Mouse (Mus musculus): ENCODE measurements at regions not wholly inside any gene's neighbourhood (a gene's known extent, or its start where the extent isn't known, plus 50 kb on each side); places are given as distances from the start of the nearest gene placed in this dataset.
A peak's percentile ranks its signal among the peaks of the same experiment; 100 is the strongest.
"Not testable (repeated sequence)": the region's sequence is repeated elsewhere in the genome, so short reads cannot be mapped to it uniquely, and the experiment has no call there.

DNA sequence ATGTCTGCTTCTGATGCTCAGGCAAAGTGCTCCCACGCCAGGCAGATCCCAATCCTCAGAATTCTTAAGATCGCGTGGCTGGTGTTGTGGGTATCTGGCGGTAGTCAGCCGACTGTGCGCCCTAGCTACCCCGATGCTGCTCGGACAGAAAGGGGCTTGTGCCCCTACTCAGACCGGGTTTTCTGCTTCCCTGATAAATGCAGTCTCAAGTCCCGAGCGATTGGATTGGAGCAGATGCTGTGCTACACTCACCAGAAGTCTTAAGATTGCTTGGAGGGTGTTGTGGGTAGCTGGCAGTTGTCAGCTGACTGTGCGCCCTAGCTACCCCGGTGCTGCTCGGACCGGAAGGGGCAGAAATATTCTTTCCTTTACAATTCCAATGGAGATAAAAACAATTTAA lies 99.3 kb downstream of the Gm7489 start:
- DNase-seq (ENCODE audit: low spot score), result not testable (repeated sequence)

DNA sequence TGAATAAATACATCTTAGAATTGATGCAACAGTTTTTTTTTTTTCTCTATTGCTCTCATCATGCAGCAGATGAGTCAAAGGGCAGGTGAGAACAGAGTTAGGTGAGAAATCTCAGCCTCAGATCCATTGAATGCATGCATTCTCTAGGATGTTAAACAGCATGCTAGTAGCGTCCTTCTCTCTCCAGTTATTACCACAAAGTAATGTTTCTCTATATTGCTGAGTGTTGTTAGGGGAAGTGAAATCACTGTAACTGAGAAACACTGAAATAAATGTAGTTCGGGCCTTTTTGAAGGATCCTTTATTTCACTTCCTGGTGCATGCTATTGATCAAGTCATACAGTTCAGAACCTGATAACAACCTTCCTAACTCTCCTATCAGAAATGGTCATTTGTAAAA lies 105.2 kb downstream of the Gm7489 start:
- no peak for DNase-seq (ENCODE audit: low spot score)

DNA sequence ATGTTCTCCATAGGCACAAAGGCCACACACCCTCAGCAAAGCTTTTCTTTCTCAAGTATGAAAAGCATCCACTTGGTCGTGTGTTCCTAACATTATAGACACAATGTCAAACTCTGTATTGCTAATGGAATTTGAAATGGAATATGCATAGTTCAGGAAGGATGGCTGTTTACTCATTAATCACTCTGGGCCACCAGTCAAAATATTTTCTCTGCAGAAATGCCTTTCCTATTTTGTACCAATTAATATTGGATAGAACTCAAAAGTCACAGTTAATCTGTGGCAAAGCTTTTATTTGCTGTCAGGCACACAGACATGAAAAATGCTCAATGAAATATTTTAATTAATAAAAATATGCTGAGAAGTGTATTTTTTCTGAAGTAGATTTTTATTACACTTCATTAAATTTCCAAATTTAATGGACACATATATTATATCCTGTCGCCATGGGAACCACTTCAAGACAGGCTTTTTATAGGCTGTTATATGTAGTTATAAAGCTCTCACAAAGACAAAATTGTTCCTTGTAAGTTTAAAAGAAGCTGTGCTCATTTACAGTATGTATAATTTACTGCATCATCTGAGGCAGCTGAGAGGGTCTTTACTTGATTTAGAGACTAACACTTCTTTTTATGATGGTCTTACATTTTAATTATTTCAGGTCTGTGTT lies 110.6 kb downstream of the Gm7489 start:
- DNase-seq (ENCODE audit: low spot score), result no peak

DNA sequence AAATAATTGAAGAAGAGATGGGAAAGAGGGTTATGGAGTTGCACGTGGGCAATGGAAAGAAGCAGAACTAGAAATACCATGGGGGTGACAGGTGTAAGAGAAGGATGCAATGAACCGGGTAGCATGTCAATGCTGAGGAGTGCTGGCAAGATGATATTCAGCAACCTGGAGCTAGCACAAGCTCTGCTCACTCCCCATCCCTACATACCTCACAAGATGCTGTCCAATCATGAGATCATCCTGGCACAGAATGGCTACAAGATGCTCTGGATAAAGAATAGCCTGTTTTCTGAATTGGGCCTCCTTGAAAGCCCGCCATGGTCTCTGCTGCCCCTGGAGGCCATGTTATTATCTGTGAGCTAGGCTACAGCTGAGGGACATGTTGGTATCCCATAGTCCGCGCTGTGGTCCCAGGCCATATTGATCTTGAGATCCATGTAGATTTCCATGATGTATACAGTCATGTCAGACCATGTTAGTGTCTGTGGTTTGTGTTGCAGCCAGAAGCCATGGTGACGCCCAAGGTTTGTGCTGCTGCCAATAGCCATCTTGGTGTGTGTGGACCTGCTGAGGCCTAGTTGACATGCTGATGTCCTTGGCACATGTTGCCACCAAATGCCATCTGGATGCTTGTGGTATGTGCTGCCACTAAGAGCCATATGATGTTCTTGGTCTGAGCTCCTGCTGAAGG lies 114.0 kb downstream of the Gm7489 start:
- DNase-seq (ENCODE audit: low spot score), result no peak

DNA sequence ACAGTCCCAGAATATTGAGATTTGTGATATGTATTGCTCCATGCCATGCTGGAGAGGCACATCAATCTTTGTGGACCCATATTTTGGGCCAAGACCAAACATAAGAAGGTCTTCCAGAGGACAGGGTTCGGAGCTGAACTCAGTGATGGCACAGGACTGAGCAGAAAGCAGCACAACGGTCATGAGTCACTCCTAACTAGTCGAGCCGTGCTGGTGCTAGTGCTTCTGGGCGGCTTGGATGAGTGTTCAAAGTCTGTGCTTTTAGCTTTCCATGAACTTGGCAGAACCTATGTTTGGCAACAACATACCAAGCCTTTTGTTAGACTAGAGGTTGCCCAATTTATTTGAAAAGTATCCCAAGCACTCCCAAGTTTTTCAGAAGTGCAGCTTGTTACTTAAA lies 149.1 kb downstream of the Gm7489 start:
- DNase-seq (ENCODE audit: low spot score), result no peak

DNA sequence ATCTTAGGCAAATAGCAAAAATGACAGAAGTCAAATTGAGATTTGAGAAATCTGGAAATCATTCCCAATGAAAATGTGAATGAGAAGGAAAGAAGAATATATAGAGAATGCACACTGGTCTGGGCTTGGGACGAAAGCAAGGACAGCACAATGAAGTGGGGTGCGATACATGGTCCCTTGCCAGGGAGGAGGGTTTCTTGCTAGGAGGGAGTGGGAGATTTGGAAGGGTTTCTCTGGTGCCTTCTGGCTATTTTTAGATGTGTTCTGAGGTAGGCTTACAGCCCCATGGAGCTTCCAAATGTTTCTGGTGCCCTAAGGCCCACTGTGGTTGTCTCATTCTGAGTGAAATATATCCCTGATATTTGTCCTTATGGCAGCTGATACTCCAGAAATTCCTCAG lies 166.0 kb downstream of the Gm7489 start:
- no peak for DNase-seq (ENCODE audit: low spot score)

DNA sequence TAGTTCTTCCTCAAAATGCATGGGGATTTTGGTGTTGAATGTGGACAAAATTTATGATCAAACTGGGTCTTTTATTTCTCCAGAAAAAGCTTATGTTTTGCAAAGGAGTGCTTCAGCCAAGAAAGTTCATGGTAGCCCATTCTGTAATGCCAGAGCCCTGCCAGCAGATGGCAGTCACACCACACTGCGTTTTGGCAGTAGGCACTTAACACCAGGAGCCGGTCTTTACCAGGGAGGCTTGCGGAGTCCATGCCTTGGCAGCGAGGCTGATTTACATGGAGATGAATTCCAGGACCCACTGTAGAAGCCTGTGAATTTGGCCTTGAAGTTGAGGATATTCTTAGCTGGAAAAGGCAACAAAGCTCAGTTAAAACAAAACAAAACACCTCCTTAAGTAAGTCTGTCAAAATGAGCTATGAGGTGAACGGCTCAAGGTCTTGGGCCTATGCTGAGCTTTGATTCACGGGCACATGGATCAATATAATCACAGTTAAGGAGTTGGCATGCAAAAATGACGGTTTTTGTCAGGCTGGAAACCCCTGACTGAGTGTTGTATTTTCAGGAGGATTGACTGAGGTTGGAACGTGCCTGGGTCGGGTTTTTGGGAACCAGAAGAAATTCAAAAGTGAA lies 185.4 kb downstream of the Gm7489 start:
- DNase-seq (ENCODE audit: low spot score), result peak; percentile 89

DNA sequence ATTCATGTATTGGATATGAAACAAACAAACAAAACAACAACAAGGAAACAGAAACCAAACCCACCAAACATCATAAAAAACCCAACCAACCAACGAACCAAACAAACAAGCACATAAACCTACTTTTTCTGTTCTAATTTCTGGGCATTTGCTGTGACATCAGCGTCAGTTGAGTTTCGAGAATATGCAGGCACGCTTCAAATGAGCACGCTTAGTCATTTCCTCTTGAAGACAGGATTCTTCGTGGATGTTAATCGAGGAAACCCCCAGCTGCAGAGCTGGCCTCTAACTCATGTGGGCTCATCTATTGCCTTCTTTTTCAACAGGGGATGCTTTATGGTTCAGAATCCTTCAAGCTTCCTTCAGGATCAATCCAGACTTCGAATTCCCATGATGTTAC lies 187.0 kb downstream of the Gm7489 start:
- DNase-seq (ENCODE audit: low spot score), result no peak

DNA sequence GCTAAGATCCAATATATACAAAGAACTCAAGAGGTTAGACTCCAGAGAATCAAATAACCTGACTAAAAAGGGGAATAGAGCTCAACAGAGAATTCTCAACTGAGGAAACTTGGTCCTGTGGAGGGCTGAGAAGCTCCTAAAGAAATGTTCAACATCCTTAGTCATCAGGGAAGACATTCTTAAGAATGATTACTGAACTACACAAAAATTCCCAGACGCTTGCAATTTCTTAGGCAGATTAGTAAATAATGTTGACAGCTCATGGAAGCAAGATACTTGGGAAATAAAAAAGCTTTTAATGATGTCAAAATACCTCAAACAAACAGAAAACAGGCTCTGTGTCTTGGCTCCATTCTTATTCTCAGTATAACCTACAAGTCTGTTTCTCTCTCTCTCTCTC lies 206.6 kb downstream of the Gm7489 start:
- no peak for DNase-seq (ENCODE audit: low spot score)

DNA sequence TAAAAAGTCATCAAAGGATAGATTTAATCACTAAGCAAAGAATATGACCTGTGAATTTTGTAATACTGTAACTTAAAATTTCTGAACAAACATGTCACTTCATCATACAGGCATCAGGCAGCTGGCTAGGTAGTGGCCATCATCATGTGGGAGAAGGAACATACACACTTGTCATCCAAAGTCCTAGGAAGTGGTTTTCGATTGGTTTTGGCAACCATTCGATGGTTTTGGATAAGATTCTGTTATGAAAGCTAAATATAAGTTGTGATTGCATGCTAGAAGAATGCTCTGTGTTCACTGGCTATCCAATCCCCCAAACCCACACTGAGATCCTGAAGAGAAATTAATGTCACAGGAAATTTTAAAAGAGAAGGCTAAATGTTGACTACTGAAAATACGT lies 207.7 kb downstream of the Gm7489 start:
- DNase-seq (ENCODE audit: low spot score), result no peak

DNA sequence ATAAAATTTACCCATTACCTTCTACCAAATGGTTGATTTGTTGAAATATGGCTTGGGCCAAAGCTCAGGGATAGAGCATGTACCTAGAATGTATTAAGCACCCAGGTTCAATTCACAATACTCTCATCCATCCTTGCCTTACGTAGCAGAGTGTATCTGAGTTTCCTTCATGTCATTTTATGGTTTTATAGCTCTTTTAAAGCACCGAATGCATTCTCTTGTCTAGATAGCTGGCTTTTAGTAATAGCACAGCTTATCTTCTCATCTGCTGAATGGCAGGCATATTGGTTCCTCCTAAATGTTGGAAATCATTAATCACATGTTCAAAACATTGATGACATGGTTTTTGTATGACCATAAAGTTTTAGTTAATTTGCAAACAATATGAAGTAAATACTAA lies 212.8 kb downstream of the Gm7489 start:
- no peak for DNase-seq (ENCODE audit: low spot score)

DNA sequence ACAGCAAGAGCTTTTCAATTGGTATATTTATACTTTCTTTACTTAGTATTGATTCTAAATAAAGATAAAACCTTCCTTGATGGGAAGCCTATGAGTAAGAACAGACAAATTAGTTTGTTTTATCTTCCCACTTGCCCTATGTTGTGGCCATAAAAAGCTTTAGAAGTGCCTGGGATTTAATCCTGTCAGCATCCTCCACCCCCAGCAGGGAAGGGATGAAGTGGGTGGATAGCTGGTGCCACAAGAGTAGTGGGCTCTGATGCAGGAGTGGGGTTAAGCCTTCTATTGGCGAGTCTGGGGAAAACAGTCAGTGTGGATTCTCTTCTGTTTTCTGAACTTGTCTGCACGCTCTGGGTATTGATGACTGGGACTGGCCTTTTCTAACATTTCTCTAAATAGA lies 227.7 kb downstream of the Gm7489 start:
- DNase-seq (ENCODE audit: low spot score), result no peak

DNA sequence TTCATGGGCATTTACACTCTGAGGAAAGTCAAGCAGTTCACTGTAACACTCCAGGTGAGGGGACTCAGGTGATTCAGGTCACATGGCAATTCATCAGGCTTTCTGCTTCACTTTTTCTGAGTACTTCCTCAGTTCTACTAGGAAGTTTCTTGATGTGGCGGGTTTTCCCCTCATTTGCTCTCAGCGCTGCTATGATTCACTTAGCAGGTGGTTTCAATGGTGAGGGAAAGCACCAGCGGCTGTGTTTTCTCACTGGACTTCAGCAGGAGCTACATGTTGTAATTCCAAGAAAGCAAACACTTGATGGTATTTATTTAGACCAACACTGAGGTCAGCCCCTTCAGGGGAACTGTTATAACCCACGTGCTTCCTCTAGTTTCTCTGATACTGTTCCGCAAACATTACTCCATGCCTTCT lies 229.4 kb downstream of the Gm7489 start:
- no peak for DNase-seq (ENCODE audit: low spot score)

DNA sequence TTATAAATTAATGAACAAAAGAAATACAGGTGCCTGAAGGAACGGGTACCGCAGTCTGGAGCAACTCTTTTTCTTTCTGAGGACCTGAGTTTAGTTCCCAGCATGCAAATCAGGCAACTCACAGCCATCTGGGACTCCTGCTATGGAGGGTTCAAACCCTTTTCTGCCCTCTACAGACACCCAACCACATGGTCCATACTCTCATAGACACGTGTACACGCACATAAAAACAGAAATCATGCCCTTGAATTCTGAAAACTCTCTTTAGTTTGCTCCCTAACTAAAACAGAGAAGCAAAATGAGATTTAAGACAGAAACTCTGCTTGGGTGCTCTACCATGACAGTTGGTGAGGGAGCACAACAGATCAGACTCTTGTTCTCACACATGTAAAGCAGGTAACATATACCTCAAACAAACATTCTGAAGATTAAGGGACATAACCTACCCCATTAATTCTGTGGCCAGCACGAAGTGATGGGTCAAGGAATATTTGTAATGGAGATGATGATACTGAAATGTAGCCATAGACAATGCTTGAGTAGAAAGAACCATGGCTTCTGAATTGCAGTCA lies 233.3 kb downstream of the Gm7489 start:
- no peak for DNase-seq (ENCODE audit: low spot score)

DNA sequence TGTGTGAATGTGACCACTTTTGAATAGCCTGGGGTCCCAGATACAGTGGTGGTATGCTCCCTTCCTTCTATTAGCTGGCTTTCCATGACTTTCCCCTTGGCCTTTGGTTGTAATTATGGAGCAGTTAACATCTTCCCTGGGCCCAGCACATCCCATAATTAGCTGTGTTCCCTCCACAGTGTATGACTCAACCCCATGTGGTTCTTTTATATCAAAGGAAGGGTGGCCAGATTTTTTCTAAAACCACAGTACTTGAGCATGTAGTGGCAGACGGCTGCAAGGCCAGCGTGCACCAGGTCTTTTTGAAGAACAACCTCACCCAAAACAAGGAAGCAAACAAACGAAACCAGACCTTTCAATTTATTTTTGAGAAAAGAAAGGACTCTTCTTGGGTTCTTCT lies 235.8 kb downstream of the Gm7489 start:
- DNase-seq (ENCODE audit: low spot score), result no peak

DNA sequence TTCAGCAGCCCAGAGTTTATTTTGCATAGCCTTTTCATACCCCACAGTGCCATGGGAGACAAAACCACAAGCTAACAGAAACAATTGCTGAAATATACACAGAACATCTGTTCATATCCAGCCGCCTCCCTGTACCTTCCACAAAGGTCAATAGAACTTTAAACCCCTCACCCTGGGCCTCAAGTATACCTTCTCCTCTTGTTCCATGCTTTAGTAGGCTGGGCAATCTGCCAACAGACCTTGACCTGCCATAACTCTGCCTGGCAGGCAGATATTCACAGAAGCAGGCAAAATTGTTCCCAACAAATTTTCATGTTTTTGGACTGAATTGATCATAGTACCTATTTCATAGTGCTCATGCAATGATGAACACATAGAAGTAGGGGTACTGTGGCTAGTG lies 279.6 kb downstream of the Gm7489 start:
- no peak for DNase-seq (ENCODE audit: low spot score)

DNA sequence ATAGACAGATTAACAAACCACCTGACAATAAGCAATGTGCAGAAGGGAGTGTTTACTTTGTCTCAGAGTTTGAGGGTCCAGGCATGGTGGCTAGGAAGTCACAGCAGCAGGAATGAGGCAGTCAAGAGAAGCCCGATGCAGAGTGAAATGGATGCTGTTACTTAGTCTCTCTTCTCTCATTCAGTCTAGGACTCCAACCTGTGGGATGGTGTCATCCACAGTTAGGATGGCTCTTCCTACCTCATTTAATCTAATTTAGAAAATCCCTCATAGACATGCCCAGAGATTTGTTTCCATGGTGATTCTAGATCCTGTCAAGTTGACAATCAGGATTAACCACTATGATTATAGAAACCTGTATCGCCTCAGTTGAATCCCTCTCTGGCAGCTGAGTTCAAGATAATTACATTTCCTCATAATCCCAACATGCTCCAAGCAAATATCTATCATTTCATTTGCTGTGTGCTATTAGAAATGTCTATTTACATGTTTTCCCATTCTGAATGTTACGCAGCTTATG lies 283.2 kb downstream of the Gm7489 start:
- peak; percentile 6 for DNase-seq (ENCODE audit: low spot score)

DNA sequence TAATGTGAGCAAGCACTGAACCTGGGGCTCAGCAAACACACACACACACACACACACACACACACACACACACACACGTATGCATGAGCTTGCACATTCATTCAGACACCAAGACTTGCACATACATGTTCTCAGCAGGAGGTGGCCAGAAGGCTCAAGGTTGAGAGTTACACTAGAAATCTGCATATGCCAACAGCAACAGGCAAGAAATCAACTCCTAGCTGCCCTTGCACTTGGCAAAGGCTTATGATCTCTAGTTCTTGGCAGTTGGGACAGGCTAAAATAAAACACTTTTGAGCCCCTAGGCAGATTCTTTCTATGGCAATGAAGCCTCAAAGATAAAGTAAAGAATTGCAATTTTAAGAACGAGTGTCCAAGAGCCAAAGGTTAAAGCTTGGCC lies 292.5 kb downstream of the Gm7489 start:
- no peak for DNase-seq (ENCODE audit: low spot score)

DNA sequence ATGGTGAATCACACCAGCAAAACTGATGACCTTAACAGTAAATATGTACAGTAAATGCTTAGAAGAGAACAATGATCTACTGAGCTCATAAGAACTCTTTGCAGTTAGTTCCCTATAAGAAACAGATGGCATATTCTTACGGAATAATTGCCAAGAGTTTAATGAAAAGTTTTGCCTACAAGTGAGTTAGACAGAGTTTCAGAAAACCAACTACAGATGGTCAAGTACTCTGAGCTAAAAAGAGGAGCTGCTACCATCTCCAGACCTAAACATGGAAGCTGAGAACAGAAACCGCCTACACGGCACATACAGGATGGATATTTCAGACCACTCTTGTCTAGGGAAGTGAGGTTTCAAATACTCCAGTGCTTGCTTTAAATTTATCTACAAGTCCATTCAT lies 293.1 kb downstream of the Gm7489 start:
- no peak for DNase-seq (ENCODE audit: low spot score)

Data from retina, embryonic 14.5 days (tissue).